Mouse (Mus musculus): ENCODE measurements around the gene Dctn3.

DNA sequence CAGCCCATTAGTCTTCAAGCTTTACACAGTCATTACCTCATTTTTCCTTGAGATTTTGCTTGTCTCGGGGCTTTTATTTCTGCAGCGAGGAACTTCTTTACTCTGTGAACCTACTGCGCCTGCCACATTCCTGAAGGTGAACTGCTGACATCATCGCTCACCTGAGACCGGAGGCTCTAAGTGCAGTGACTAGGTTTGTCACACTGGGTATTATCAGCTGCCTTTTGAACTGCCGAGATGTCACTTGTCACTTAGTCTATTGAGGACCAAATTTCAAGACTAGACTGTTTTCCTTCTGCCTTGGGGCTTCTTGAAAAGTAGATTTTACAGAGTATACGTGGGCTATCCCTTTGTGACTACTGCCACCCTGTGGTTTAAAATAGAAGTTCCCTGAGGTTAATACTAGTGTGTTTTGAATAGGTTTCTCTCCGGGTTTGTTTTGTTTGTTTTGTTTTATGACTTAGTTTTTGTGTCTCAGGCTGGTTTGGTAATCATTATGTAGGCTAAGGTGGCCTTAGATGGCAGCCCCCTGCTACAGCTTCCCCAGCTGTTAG is 14.7 kb downstream of the Dctn3 start:
- TF ChIP-seq POLR2A (IDR thresholded peaks at IDR 0.05; ENCODE audit: borderline replicate concordance, control insufficient read depth, low read depth, low read length) = no peak
- TF ChIP-seq CTCF (IDR thresholded peaks at IDR 0.05; ENCODE audit: control insufficient read depth, insufficient read depth, low read length) = no peak

Data from bone marrow, adult 2 months (tissue).